Mouse (Mus musculus) myocyte (in vitro differentiated cells): ENCODE results near the gene Epsti1.

Experiments used
- CEBPB ChIP-seq: IDR thresholded peaks from 2 replicates; pipeline ENCODE4 v1.6.1; 2011; ENCODE audit warnings: mild to moderate bottlenecking, moderate library complexity; ENCODE audit not compliant: poor library complexity, insufficient read depth, severe bottlenecking
- E2F4 ChIP-seq: IDR thresholded peaks from one replicate; pipeline ENCODE4 v1.6.1; 2011; ENCODE audit warnings: mild to moderate bottlenecking, control low read depth, moderate library complexity; ENCODE audit not compliant: insufficient read depth
- MAX ChIP-seq: IDR thresholded peaks from one replicate; pipeline ENCODE4 v1.6.1; 2011; ENCODE audit warnings: low read depth, mild to moderate bottlenecking, control low read depth
- MYOD1 ChIP-seq, 3 experiments: IDR thresholded peaks; one replicate each; pipeline ENCODE4 v1.6.1; 2011; ENCODE audit warnings: control low read depth in 2 of 3, low read depth in 2 of 3, mild to moderate bottlenecking in 2 of 3, moderate library complexity in 1 of 3; ENCODE audit not compliant: insufficient read length in 2 of 3, control insufficient read depth in 1 of 3
- MYOG ChIP-seq, 3 experiments: IDR thresholded peaks; one replicate each; pipeline ENCODE4 v1.6.1; 2011; ENCODE audit warnings: control low read depth in 2 of 3, low read depth in 2 of 3, mild to moderate bottlenecking in 2 of 3; ENCODE audit not compliant: insufficient read length in 2 of 3, control insufficient read depth in 1 of 3, insufficient read depth in 1 of 3
- POLR2A ChIP-seq: IDR thresholded peaks from one replicate; pipeline ENCODE4 v1.6.1; 2011; ENCODE audit warnings: low read depth, mild to moderate bottlenecking, control low read depth, moderate library complexity; ENCODE audit not compliant: insufficient read length
- POLR2AphosphoS2 ChIP-seq: IDR thresholded peaks from one replicate; pipeline ENCODE4 v1.6.1; 2011; ENCODE audit warnings: low read depth, control low read depth; ENCODE audit not compliant: insufficient read length
- SRF ChIP-seq: IDR thresholded peaks from one replicate; pipeline ENCODE4 v1.6.1; 2011; ENCODE audit warnings: low read depth; ENCODE audit not compliant: control insufficient read depth, insufficient read length
- TCF12 ChIP-seq: IDR thresholded peaks from one replicate; pipeline ENCODE4 v1.6.1; 2011; ENCODE audit warnings: mild to moderate bottlenecking, control low read depth; ENCODE audit not compliant: poor library complexity, insufficient read depth, severe bottlenecking
- USF1 ChIP-seq: IDR thresholded peaks from one replicate; pipeline ENCODE4 v1.6.1; 2011; ENCODE audit warnings: low read depth, mild to moderate bottlenecking, control low read depth, moderate library complexity

- TF ChIP-seq TCF12 (no peak), USF1 (no peak), POLR2A (no peak), CEBPB (no peak), E2F4 (no peak), MYOG (IDR thresholded peaks at IDR 0.05; ENCODE audit: control insufficient read depth in 1 of 3, insufficient read depth in 1 of 3, insufficient read length in 2 of 3, low read depth in 2 of 3) (no peak), SRF (no peak), MAX (no peak), POLR2AphosphoS2 (no peak), MYOD1 (IDR thresholded peaks at IDR 0.05; ENCODE audit: control insufficient read depth in 1 of 3, insufficient read length in 2 of 3, low read depth in 2 of 3) (no peak)
Observed at GRCm38 (mm10) chr14:78041886-78042526, 138.0 kb downstream of the Epsti1 start.
